Mouse (Mus musculus) liver, adult 2 months (tissue): ENCODE results near the gene Fam20c.

Source experiments
- CTCF ChIP-seq: fragments of 200-500 bp; IDR thresholded peaks from 2 replicates; pipeline ENCODE4 v1.5.1; 2011; ENCODE audit warnings: low read depth, low read length, control low read depth
- POLR2A ChIP-seq: fragments of 200-500 bp; IDR thresholded peaks from 2 replicates; pipeline ENCODE4 v1.6.1; 2011; ENCODE audit warnings: low read length, control low read depth; ENCODE audit not compliant: insufficient read depth; ENCODE audit errors: extremely low read depth

GRCm38 (mm10) chr5:138753269-138753668 lies 1.0 kb upstream of the Fam20c start:
- TF ChIP-seq CTCF (no peak), POLR2A (no peak)
